Mouse (Mus musculus): ENCODE measurements at regions not wholly inside any gene's neighbourhood (a gene's known extent, or its start where the extent isn't known, plus 50 kb on each side); places are given as distances from the start of the nearest gene placed in this dataset.
A peak's percentile ranks its signal among the peaks of the same experiment; 100 is the strongest.

DNA sequence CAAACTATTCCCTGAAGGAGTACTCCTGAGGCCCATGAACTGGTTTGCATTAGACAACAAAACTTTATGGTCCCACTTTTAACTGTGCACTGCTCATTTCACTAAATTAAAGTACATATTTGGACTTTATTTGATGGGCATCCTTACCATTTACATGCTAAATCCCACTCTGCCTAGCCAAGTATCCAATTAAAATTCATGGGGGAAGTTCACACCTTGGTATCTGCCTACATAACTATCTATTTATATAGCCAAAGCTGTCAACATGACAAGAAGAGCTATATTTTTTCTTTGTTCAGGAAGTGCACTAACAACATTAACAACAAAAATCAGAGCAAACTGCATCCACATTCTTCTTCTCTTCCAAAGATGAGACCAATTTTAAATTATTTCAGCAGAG lies 317.7 kb upstream of the Nwd2 start:
- Histone ChIP-seq H3K27ac (no peak overlapping the region), H3K4me2 (replicated peaks) (no peak overlapping the region), H3K9ac (replicated peaks) (no peak overlapping the region), H3K4me1 (replicated peaks) (no peaks in the 10 kb centered on the region), H3K36me3 (no peaks in the 10 kb centered on the region), H3K9me3 (no peaks in the 10 kb centered on the region), H3K4me3 (replicated peaks) (no peak overlapping the region), H3K27me3 (no peaks in the 10 kb centered on the region)
- no peak for ATAC-seq

DNA sequence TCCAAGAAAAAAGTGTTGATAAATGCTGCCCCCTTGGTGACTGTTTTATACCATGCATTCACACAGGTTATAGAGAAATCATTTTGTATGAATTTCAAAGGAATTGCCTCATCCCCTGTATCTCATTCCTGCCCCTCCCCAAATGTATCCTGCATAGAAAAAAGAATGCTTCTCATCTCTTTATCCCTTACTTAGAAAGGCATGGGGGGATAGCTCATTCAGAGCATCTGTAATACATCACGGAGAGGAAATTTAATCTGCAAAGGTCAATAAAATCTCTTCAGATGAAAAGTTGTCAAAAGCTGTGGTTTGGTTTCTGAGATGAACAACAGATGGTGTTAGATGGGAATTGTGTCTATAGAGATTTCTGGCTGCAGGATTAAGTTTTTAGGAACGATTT lies 297.8 kb upstream of the Nwd2 start:
- H3K4me1 ChIP-seq (replicated peaks), result no peaks in the 10 kb centered on the region
- H3K4me2 ChIP-seq (replicated peaks), result no peak overlapping the region
- no peaks in the 10 kb centered on the region for H3K27me3 ChIP-seq
- ATAC-seq, result no peak
- H3K9me3 ChIP-seq, result no peaks in the 10 kb centered on the region
- H3K36me3 ChIP-seq, result no peaks in the 10 kb centered on the region
- H3K27ac ChIP-seq, result no peak overlapping the region
- WGBS, result 69% methylated on average over 2 of the region's 2 CpGs
- no peak overlapping the region for H3K4me3 ChIP-seq (replicated peaks)
- H3K9ac ChIP-seq (replicated peaks), result no peak overlapping the region

DNA sequence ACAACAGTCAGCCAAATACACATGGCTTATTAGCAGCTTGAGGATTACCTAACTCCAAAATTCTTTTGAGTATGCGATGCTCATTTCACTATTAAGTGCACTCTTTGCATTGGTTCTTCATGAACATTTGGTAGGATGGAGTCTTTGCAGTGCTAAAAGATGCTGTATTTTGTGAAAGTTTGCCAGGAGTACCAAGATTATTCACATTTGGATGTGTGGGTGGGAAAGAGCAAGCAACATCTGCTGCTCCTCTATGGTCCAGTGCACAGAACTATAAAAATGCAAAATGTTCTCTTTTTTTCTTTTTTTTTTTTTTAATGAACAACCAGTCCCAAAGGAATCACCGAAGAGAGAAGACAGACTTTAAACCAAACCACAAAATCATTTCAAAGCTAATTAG lies 256.9 kb upstream of the Nwd2 start:
- Histone ChIP-seq H3K4me2 (replicated peaks) (no peak overlapping the region), H3K4me1 (replicated peaks) (no peaks in the 10 kb centered on the region), H3K9me3 (no peaks in the 10 kb centered on the region), H3K27ac (no peak overlapping the region), H3K27me3 (no peaks in the 10 kb centered on the region), H3K4me3 (replicated peaks) (no peak overlapping the region), H3K36me3 (no peaks in the 10 kb centered on the region), H3K9ac (replicated peaks) (no peak overlapping the region)
- WGBS, result 87% methylated on average over 2 of the region's 2 CpGs
- no peak for ATAC-seq

DNA sequence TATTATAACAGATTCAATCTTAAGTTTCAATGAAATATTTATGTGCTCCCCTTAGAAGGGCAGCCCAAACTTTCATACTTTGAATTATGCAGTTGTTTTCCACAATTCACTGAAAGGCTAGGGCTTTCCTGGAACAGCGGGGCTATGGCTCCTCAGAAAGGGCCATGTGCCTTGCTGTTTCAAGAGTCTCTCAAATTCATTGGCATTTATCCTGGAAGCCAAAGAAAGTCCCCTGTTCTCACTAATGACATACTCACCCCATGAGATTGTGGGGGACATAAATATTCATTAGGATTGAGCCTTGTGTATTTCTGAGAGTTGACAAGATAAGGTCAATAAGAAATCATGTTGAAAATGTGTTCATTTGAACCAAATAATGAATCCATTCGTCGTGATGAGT lies 250.9 kb upstream of the Nwd2 start:
- no peak overlapping the region for H3K4me3 ChIP-seq (replicated peaks)
- no peak overlapping the region for H3K4me2 ChIP-seq (replicated peaks)
- no peaks in the 10 kb centered on the region for H3K9me3 ChIP-seq
- no peak overlapping the region; the same call in 1 of the 2 replicates for H3K27ac ChIP-seq
- H3K4me1 ChIP-seq (replicated peaks), result peaks cover 4% of the 10 kb centered on the region; the same call in 1 of the 2 replicates
- no peak overlapping the region for H3K9ac ChIP-seq (replicated peaks)
- no peaks in the 10 kb centered on the region for H3K36me3 ChIP-seq
- H3K27me3 ChIP-seq, result no peaks in the 10 kb centered on the region
- WGBS, result 39% methylated on average over 3 of the region's 3 CpGs
- ATAC-seq, result peak; percentile 37; the same call in 1 of the 2 replicates

DNA sequence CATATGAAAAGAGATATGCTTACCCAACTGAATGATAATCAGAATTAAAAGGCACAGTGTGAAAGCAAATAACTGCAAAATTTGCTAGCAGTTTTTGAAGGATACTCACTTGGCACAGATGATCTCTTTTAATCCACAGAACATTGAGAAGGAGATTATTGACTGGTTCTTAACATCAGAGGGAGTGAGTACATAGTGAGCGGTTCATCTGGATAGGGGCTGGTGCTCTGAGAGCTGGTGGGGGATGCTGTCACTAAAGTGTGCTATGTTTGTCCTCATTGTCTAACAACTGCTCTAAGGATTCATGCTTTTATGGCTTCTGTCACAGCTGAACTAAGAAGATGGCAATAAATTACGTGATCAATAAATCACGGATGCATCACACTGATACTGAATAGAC lies 218.7 kb upstream of the Nwd2 start:
- Histone ChIP-seq H3K4me3 (replicated peaks) (no peak overlapping the region), H3K27ac (no peak overlapping the region), H3K27me3 (no peaks in the 10 kb centered on the region), H3K9ac (replicated peaks) (no peak overlapping the region), H3K9me3 (no peaks in the 10 kb centered on the region), H3K4me1 (replicated peaks) (no peaks in the 10 kb centered on the region), H3K4me2 (replicated peaks) (no peak overlapping the region), H3K36me3 (no peaks in the 10 kb centered on the region)
- WGBS, result 75% methylated on average over 3 of the region's 3 CpGs
- no peak for ATAC-seq

DNA sequence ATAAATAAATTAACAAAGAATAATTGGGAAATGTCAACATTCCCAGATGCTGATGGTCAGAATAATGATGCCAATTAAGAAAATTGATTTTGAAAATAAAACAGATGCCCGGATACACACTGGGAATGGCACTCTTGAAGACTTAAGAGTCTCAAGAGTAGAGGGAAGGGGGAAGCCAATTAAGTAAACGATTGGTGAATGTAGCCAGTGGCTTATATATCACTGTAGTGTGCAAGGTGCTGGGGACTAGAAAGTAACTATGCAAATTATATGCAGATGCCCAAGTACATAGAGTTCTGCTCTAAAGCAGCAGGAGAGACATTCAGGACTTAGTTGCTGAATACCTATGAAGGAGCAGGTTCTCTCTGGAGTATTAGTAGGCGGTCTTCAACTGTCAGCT lies 204.5 kb upstream of the Nwd2 start:
- H3K36me3 ChIP-seq, result no peaks in the 10 kb centered on the region
- no peak overlapping the region for H3K27ac ChIP-seq
- no peak overlapping the region for H3K9ac ChIP-seq (replicated peaks)
- ATAC-seq, result peak; percentile 75
- 68% methylated on average over 3 of the region's 3 CpGs for WGBS
- no peaks in the 10 kb centered on the region for H3K9me3 ChIP-seq
- 0 out of 2 replicates have a peak, but pooled peaks cover 3% of the 10 kb centered on the region for H3K4me1 ChIP-seq (replicated peaks)
- H3K27me3 ChIP-seq, result no peaks in the 10 kb centered on the region
- no peak overlapping the region for H3K4me2 ChIP-seq (replicated peaks)
- no peak overlapping the region for H3K4me3 ChIP-seq (replicated peaks)

DNA sequence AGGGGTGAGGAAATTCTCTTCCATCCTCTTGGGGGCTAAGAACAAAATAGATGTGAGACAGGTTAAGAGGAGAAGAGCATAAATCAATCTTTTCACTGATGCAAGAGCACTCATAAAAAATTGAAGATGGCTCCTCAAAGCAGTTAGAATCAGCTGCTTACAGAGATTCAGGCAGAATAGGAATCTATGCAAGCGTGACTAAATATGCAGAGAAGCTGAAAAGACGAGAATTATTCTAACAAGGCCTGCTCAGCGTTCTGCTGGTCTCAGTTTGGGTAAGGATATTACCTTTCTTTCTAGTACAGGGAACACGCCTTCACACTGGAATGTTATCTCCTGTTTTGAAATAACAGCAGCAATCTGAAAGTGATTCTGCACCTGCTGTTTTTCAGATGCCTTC lies 203.7 kb upstream of the Nwd2 start:
- Histone ChIP-seq H3K27me3 (no peaks in the 10 kb centered on the region), H3K36me3 (no peaks in the 10 kb centered on the region), H3K4me1 (replicated peaks) (0 out of 2 replicates have a peak, but pooled peaks cover 3% of the 10 kb centered on the region), H3K9ac (replicated peaks) (no peak overlapping the region), H3K27ac (peak overlapping the region; percentile 0; the same call in 1 of the 2 replicates), H3K9me3 (no peaks in the 10 kb centered on the region), H3K4me2 (replicated peaks) (no peak overlapping the region), H3K4me3 (replicated peaks) (no peak overlapping the region)
- 45% methylated on average over 4 of the region's 4 CpGs for WGBS
- ATAC-seq, result peak; percentile 53; the same call in 1 of the 2 replicates

DNA sequence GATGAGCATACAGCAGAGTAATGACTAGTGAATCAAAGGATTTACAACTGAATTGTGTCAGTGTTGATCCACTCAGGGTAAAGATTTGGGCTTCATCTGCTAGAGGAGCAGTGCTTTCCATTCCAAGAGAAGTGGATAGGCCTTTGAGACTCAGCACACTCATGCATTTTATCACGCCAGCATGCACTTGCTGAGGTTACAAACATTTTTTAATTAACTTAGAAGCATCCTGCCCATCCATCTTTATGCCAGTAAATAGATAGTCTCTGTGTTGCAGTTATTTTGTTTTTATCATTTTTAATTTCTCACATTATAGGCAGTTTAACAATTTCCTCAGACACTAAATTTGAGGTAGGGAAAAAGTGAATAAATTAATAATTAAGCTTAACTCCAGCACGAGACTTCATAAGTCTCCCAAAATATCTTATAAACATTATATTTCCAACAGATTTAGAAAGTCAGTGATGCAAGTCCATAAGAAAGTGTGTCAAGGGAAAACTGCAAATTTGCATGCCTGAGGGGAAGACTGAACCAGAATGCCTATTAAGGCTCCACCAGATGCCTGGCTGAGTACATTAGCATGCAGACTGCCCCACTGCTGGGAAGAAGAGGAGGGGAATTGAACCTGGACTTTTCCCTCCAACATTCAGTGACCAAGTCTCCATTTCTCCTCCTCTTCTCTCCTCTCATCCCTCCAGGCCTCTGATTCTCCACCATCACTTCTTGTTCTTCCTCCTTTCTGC lies 180.2 kb upstream of the Nwd2 start:
- Histone ChIP-seq H3K27ac (no peak overlapping the region), H3K9ac (replicated peaks) (no peak overlapping the region), H3K27me3 (no peaks in the 10 kb centered on the region), H3K9me3 (no peaks in the 10 kb centered on the region), H3K4me3 (replicated peaks) (no peak overlapping the region), H3K4me2 (replicated peaks) (no peak overlapping the region), H3K4me1 (replicated peaks) (no peaks in the 10 kb centered on the region), H3K36me3 (no peaks in the 10 kb centered on the region)
- 75% methylated on average over 2 of the region's 2 CpGs for WGBS
- ATAC-seq, result no peak

DNA sequence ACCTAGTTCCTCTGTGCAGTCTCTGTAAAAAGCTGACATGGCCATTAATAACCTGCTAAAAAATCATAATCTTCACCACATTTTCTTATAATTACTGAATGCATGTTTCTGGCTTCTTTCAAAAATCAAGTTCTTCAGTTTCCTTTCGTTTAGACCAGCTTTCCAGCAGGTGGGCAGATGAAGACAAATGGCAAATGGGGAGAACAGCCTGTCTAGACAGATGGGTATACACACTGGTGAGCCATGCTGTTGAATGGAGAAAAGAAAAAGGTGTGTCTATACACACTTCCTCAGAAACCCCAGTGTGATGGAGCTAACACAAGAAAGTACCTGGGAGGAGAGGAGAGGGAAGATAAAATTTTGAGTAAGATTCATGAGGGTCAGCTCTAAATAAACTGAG lies 179.2 kb upstream of the Nwd2 start:
- ATAC-seq, result no peak
- no peaks in the 10 kb centered on the region for H3K4me1 ChIP-seq (replicated peaks)

DNA sequence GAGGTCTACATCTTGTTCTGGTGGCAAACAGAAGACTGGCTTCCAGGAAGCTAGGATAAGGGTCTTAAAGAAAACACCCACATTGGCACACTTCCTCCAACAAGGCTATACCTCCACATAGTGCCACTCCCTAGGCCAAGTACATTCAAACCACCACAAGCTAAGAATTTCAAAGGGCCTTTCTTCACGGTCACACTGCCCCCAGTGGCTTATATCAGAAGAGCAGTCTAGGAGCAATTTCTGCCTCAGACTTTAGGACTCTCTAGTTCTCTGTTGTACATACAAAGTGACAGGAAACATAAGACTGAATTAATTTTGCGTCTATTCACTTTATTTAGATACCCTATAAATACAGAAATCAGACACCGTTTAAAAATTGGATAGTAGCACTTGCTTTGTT lies 175.7 kb upstream of the Nwd2 start:
- Histone ChIP-seq H3K4me2 (replicated peaks) (no peak overlapping the region), H3K27ac (no peak overlapping the region), H3K9me3 (no peaks in the 10 kb centered on the region), H3K27me3 (no peaks in the 10 kb centered on the region), H3K4me3 (replicated peaks) (no peak overlapping the region), H3K9ac (replicated peaks) (no peak overlapping the region), H3K36me3 (no peaks in the 10 kb centered on the region), H3K4me1 (replicated peaks) (no peaks in the 10 kb centered on the region)
- no peak for ATAC-seq
- WGBS, result 80% methylated on average over 3 of the region's 3 CpGs

More for the DNA sequence above, 179.2 kb upstream of the Nwd2 start:
- H3K9ac ChIP-seq (replicated peaks), result no peak overlapping the region
- no peak overlapping the region for H3K27ac ChIP-seq
- no peak overlapping the region for H3K4me3 ChIP-seq (replicated peaks)
- H3K36me3 ChIP-seq, result no peaks in the 10 kb centered on the region
- H3K4me2 ChIP-seq (replicated peaks), result no peak overlapping the region
- no peaks in the 10 kb centered on the region for H3K27me3 ChIP-seq
- WGBS, result 62% methylated on average over 1 of the region's 1 CpGs
- H3K9me3 ChIP-seq, result no peaks in the 10 kb centered on the region

DNA sequence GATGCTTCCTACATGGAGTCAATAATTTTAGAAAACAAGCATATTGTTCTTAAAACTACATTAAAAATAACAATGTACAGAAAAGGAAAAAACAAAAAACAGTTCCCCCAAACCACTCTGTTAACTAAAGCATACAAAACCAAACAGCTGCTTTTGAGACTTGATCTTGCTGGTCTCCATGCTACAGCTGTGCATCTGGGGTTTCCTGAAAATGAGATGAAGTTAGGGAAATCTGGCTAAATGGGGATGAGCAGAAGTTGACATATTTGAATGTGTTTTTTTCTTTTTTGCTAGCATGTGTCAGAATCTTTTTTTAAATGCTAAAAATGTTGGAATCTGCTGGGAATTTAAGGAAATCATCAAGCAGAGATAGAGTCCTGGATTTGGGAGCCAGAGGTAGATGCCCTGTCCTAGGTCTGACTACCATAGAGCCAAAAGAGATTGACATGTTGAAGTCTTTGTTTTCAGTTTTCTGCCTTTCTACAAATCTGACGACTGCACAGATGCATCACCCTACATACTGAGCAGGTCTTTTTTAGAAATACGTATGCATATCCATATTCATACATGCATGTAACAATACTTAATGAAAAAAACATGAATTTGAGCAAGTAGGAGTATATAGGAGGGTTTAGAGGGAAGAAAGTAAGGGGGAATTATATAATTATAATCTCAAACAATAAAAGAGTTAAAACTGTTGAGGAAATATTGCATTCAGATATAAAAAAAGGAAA lies 172.5 kb upstream of the Nwd2 start:
- Histone ChIP-seq H3K36me3 (no peaks in the 10 kb centered on the region), H3K27ac (no peak overlapping the region), H3K4me1 (replicated peaks) (no peaks in the 10 kb centered on the region), H3K4me2 (replicated peaks) (no peak overlapping the region), H3K4me3 (replicated peaks) (no peak overlapping the region), H3K9me3 (no peaks in the 10 kb centered on the region), H3K9ac (replicated peaks) (no peak overlapping the region), H3K27me3 (no peaks in the 10 kb centered on the region)
- WGBS, result 62% methylated on average over 2 of the region's 2 CpGs
- ATAC-seq, result no peak

DNA sequence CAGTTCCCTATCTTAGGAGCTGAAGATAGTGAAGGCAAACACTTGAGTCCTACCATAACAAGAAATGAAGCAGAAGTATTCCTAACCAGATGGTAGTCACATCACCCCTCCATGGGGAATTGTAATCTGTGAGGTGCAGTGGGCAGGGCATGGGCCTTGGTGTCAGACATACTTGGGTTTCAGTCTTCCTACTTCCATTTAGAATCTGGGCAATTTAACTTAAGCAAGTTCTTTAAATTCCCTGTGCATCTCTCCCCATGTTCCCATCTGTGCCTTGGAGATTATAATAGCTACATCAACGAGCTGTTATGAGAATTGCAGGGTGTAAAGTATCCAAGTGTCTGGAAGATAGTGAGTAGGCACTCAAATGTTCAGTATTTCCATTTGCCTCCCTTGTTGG lies 149.9 kb upstream of the Nwd2 start:
- 61% methylated on average over 1 of the region's 1 CpGs for WGBS
- no peak overlapping the region for H3K4me3 ChIP-seq (replicated peaks)

More for the DNA sequence above, 149.9 kb upstream of the Nwd2 start:
- Histone ChIP-seq H3K36me3 (no peaks in the 10 kb centered on the region), H3K4me2 (replicated peaks) (no peak overlapping the region), H3K4me1 (replicated peaks) (no peaks in the 10 kb centered on the region), H3K27ac (no peak overlapping the region), H3K27me3 (no peaks in the 10 kb centered on the region), H3K9me3 (no peaks in the 10 kb centered on the region), H3K9ac (replicated peaks) (no peak overlapping the region)
- no peak for ATAC-seq

Data from midbrain, embryonic 13.5 days (tissue).